Mouse (Mus musculus) olfactory bulb, adult 2 months (tissue): ENCODE measurements around the gene Praf2. TPM values are rescaled to one million over a fixed set of nuclear protein-coding genes. Genes with fewer than 3 reads are reported as not detected.

Experiments
- H3K27ac ChIP-seq: fragments of 200-500 bp; 2 replicates; pipeline ENCODE4 v1.5.1; 2012; ENCODE audit warnings: low read depth, low read length; ENCODE audit not compliant: insufficient read depth
- H3K4me1 ChIP-seq: fragments of 200-500 bp; 2 replicates; pipeline ENCODE4 v1.6.1; 2012; ENCODE audit warnings: low read length; ENCODE audit not compliant: control insufficient read depth, insufficient read depth
- H3K4me3 ChIP-seq: fragments of 200-500 bp; 2 replicates; pipeline ENCODE4 v1.5.1; 2012; ENCODE audit warnings: mild to moderate bottlenecking, low read depth, low read length, moderate library complexity; ENCODE audit not compliant: insufficient read depth
- CTCF ChIP-seq: fragments of 200-500 bp; IDR thresholded peaks from 2 replicates; pipeline ENCODE4 v1.5.1; 2012; ENCODE audit warnings: low read depth, mild to moderate bottlenecking, low read length, moderate library complexity; ENCODE audit not compliant: insufficient read depth
- POLR2A ChIP-seq: fragments of 200-500 bp; IDR thresholded peaks from 2 replicates; pipeline ENCODE4 v1.6.1; 2012; ENCODE audit warnings: mild to moderate bottlenecking, low read depth, low read length, moderate library complexity; ENCODE audit not compliant: insufficient read depth
- WGBS: fragments of 180-500 bp; shearing (Covaris S2); methylation state at CpG from one replicate; pipeline ENCODE4 v1.1.7; 2018; 5-methylcytosine and 5-hydroxymethylcytosine counted together
- polyA plus RNA-seq: library from polyadenylated mRNA; stranded (reverse); fragments of >200 nt; gene quantifications from 2 replicates; pipeline ENCODE4 v1.2.4, GENCODE M21; 2012; ENCODE audit warnings: low replicate concordance; ENCODE audit not compliant: missing spikeins, insufficient read depth, insufficient read length

The Praf2 gene
- polyA plus RNA-seq, 1 experiment = not detected

DNA sequence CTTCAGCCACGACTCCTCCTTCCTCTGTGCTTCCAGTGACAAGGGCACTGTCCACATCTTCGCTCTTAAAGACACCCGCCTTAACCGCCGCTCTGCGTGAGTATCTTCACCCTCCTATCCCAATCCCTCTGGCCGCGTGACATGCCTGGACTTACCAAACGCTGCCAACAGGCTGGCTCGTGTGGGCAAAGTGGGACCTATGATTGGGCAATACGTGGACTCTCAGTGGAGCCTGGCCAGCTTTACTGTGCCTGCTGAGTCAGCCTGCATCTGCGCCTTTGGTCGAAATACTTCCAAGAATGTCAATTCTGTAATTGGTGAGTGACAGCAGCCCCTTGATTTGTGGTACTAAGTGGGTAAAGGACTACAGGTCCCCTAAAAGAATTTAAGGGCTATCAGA lies 1.1 kb upstream of the Praf2 start:
- TF ChIP-seq POLR2A (no peak), CTCF (no peak)
- Histone ChIP-seq H3K27ac (no peak overlapping the region), H3K4me3 (no peak overlapping the region), H3K4me1 (peaks cover 6% of the 10 kb centered on the region; the same call in 1 of the 2 replicates)
- WGBS = 85% methylated on average over 13 of the region's 13 CpGs

DNA sequence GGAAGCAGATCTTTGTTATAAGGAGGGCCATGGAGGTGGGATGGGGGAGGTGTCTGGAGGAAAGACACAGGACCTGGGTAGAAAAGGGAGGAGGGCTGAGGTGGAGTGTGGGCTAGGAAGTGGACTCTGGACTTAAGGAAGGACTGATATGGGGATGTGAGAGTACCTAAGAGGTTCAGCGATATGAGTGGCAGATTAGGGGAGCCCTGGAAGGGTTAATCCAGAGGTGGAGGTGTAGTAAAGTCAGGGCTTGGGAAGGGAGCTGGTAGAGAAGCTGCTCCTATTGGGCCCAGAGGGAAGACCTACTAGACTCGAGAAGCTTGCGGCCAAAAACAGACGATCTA lies 655 bp downstream of the Praf2 start:
- WGBS = 28% methylated on average over 4 of the region's 4 CpGs
- peak overlapping the region; percentile 69; the same call in 1 of the 2 replicates for H3K27ac ChIP-seq

DNA sequence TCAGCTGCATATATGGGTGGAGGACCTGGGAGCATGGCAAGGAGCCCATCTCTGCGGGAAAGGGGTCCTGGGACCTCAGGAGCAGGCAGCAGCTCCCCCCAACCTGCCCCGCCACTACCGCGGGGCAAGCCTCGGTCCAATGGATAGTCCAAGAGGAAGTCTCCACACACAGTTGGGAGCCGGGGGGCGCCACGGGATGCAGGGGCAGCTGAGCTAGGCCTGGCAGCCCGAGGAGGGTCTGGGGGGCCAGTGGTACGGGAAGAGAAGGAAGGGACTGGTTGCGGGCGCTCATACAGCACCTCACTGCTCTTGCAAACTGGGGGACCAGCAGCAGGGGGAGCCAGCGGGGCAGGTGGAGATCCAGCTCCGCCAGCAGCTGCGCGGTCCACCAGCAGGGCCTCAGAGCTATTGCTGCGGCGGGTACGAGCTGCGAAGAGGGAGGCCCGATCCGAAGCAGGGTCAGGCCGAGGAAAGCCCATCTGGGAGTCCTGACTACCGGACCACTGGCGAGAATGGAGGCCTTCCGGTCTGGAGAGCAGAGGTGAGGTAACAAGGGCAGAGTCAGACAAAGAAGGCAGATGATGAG lies 5.4 kb downstream of the Praf2 start:
- Histone ChIP-seq H3K4me3 (peak overlapping the region; percentile 43), H3K27ac (0 out of 2 replicates have a peak overlapping the region, but pooled peaks have one; percentile 32), H3K4me1 (peaks cover 10% of the 10 kb centered on the region)
- TF ChIP-seq POLR2A (no peak), CTCF (peak; percentile 47; the same call in 1 of the 2 replicates)
- 33% methylated on average over 26 of the region's 26 CpGs for WGBS

More for the DNA sequence above, 655 bp downstream of the Praf2 start:
- peak overlapping the region; percentile 92 for H3K4me3 ChIP-seq
- TF ChIP-seq POLR2A (no peak), CTCF (no peak)
- H3K4me1 ChIP-seq = peaks cover 5% of the 10 kb centered on the region

DNA sequence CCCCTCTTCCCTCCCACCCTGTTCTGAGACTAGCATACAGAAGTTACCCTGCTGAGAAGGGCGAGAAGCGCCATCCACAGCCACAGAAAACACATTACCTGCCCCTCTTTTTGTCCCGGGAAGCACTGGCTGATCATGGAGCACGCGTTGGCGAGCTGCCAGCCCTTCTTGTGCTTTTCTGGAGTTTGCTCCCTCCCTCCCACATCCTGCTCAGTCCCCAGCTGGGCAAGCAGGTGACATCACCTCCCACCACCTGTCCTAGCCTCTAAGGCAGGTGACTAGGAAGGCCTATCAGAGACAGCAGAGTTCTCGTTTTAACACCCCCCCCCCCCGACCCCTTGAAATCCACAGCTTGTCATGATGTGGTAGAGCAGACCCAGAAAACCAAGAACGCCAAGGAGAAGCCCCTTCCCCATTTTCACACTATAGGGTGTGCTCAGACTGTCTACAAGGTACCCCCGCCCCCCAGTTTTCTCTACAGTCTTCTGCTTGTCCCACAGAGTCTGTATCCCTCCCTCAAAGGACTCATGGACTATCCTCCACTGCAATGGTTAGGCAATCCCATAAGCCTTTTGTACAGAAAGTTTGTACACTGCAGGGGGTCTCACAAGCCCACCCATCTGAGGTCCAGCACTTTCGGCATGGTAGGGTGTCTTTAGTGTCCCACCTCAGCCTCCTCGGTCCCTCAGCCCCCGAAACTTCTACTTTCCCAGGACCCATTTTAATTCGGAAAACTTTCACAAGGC lies 11.3 kb downstream of the Praf2 start:
- TF ChIP-seq POLR2A (no peak), CTCF (no peak)
- WGBS = 63% methylated on average over 14 of the region's 14 CpGs
- H3K27ac ChIP-seq = no peak overlapping the region

DNA sequence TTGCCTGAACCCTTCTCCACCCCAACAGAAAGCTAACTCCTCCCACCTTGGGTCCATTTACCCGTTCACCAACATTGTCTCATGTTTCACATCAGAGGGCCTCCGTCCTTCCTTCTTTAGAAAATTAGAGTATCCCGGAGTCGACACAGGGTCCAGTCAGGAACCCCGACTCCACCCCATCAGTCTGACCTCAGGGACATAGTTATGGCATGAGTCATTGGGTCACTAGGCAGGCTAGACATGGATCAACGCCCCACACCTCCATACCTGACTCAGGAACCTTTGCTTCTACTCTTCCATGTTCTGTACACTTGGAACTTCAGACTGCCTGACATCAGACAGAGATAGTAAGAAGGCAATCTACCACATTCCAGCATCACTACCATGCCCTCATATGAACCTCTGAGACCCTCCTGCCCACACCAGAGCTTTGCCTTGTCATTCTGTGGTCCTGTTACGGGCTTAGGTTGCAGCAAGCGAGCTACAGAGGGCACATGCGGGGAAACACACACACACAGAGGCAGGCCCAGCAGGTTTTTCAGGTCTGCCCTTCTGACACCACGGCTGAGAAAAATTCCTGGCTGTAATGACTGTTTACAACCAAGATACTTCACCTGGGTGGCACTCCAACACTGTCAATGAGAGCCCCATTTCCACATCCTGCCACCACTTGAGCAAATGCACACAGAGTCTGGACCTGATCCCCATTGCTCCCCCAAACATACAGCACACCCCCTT lies 12.0 kb downstream of the Praf2 start:
- TF ChIP-seq CTCF (no peak), POLR2A (no peak)
- Histone ChIP-seq H3K4me3 (no peak overlapping the region), H3K4me1 (peaks cover 10% of the 10 kb centered on the region; the same call in 1 of the 2 replicates), H3K27ac (no peak overlapping the region)
- 78% methylated on average over 10 of the region's 10 CpGs for WGBS

More for the DNA sequence above, 11.3 kb downstream of the Praf2 start:
- no peak overlapping the region for H3K4me3 ChIP-seq
- H3K4me1 ChIP-seq = peaks cover 10% of the 10 kb centered on the region; the same call in 1 of the 2 replicates

DNA sequence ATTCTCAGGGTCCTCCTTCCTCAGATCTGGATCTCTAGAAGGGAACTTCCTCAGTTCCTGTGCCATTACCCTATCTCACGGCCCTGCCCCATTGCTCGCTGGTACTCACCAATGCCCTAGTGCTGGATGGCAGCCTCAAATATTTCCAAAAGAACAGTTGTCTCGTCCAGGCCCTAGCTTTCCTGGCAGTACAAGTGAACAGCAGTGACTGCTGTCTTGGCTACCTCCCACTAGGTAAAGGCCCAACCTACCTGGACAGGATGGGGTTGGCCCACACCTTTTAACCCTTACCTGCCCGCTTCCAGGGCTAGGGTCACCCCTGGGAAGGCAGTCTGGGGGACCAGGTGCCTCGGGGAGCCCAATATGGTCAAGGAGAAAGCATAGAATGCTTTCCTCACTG lies 12.9 kb downstream of the Praf2 start:
- 73% methylated on average over 5 of the region's 5 CpGs for WGBS
- TF ChIP-seq POLR2A = no peak
- Histone ChIP-seq H3K4me3 (no peak overlapping the region), H3K27ac (no peak overlapping the region), H3K4me1 (peaks cover 10% of the 10 kb centered on the region; the same call in 1 of the 2 replicates)

DNA sequence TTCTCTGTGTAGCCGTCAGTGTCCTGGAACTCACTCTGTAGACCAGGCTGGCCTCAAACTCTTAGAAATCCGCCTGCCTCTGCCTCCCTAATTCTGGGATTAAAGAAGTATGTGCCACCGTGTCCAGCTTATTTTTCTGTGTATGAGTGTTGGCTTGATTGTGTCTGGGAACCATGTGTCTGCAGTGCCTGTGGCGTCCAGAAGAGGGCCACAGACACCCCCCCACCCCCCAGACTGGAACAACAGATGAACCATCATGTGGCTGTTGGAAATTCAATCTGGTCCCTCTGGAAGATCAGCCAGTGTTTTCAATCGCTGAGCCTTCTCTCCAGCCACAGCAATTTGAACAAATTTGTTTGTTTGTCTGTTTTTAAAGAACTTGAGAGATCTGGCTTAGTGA lies 15.2 kb downstream of the Praf2 start:
- Histone ChIP-seq H3K4me3 (no peak overlapping the region), H3K27ac (no peak overlapping the region), H3K4me1 (peaks cover 7% of the 10 kb centered on the region; the same call in 1 of the 2 replicates)
- no peak for TF ChIP-seq POLR2A
- no peak for TF ChIP-seq CTCF
- WGBS = 58% methylated on average over 5 of the region's 5 CpGs

DNA sequence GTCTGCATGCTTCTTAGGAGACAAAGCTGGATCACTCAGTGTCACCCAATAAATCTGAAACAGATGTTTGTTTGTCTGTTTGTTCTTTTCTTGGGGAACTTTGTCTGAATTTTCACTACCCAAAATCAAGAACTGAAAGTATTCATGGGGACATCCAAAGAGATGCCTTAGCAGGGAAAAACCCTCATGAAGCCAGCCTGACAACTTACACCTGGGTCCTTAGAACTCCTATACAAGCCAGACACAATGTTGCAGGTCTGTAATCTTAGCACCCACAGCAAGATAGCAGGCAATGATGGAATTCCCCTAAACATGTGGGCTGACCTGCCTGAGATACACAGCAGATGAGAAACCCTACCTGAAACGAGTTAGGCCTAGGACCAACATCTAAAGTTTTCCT lies 16.7 kb downstream of the Praf2 start:
- 72% methylated on average over 1 of the region's 1 CpGs for WGBS

DNA sequence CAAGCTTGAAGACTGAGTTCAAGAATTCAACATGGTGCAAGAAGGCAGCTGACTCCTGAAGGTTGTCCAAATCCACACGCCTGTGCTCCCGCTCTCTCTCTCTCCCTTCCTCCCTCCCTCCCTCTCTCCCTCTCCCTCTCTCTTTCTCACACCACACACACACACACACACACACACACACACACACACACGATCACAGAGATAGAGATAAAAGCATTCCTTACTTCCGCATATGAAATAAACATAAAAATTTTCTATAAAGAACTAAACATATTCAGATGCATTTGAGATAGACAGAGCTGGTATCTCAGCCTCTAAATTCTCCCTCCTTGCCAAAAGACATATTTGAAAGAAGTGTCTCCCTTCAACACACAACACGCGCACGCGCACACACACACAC lies 17.2 kb downstream of the Praf2 start:
- TF ChIP-seq POLR2A (no peak), CTCF (no peak)
- whole genome bisulfite sequencing = 88% methylated on average over 8 of the region's 8 CpGs
- Histone ChIP-seq H3K27ac (no peak overlapping the region), H3K4me3 (no peak overlapping the region), H3K4me1 (no peaks in the 10 kb centered on the region; the same call in 1 of the 2 replicates)

More for the DNA sequence above, 16.7 kb downstream of the Praf2 start:
- Histone ChIP-seq H3K4me3 (no peak overlapping the region), H3K27ac (no peak overlapping the region), H3K4me1 (no peaks in the 10 kb centered on the region)
- TF ChIP-seq POLR2A = no peak
- no peak for TF ChIP-seq CTCF
